Mouse (Mus musculus) bone marrow macrophage, adult 2 months (primary cell): ENCODE measurements around the gene Olfr220.

Source experiments
- CTCF ChIP-seq: IDR thresholded peaks from 2 replicates; pipeline ENCODE4 v1.5.1; 2012; ENCODE audit warnings: low read depth, mild to moderate bottlenecking, low read length, moderate library complexity
- POLR2A ChIP-seq: IDR thresholded peaks from 2 replicates; pipeline ENCODE4 v1.6.1; 2012; ENCODE audit warnings: mild to moderate bottlenecking, low read depth, low read length, borderline replicate concordance

DNA sequence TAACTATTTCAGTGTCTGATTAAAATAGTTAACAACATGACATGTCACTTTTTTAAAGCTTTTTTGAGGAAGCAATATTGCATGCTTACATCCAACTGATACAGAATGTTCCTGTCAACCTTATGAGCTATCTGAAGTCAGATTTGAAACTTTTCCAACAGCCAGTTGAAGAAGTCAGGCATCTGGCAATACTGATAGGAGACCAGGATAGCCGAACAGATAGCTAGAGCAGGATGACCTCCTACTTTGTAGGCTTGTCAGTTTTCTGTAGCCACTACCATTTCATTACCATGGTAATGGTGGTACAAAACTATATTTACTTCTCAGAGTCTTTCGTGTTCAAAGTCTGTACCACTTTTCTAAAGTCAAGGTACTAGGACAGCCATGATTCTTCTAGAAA, 13.5 kb upstream of the Olfr220 start:
- TF ChIP-seq POLR2A (no peak), CTCF (no peak)
